Mouse (Mus musculus): ENCODE results near the gene Ung.

Gene Ung

DNA sequence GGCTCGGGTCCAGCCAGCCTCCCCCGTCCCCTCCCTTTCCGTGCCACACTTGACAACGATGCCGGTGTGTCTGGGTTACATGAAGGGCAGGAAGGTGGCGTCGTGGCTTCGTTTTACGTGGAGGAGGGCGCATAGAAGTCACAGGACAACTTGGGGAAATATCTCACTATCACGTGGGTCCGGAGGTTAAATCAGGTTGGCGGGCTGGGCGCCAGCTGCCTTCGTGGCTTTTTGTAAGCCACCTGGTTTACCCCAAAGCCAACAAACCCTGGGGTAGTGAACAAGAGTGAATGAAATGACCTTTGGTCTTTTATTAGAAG, 1.3 kb downstream of the Ung start:
- peak; percentile 54 for DNase-seq

- DNase-seq = no peak
Measured at GRCm38 (mm10) chr5:114132841-114133240, 2.7 kb downstream of the Ung start.

- peak; percentile 83 for DNase-seq
Measured at GRCm38 (mm10) chr5:114134091-114134534, 3.9 kb downstream of the Ung start.

DNA sequence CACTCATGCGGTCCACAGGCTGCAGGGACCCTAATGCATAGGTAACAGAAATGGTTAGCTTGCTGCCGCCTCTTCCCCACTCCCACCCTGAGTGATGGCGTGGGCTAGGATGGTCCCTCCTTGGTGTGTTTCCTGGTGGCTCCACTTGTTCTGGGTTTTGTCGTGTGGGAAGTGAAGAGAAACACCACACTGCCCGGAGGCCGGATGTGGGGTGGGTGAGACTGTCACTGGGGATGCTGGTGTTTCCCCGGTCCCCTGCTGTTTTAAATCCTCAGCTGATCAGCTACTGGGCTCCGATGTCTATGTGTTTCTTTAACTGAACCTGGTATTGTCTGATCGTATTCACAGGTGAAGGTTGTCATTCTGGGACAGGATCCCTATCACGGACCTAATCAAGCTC, 5.3 kb downstream of the Ung start:
- DNase-seq = no peak

DNA sequence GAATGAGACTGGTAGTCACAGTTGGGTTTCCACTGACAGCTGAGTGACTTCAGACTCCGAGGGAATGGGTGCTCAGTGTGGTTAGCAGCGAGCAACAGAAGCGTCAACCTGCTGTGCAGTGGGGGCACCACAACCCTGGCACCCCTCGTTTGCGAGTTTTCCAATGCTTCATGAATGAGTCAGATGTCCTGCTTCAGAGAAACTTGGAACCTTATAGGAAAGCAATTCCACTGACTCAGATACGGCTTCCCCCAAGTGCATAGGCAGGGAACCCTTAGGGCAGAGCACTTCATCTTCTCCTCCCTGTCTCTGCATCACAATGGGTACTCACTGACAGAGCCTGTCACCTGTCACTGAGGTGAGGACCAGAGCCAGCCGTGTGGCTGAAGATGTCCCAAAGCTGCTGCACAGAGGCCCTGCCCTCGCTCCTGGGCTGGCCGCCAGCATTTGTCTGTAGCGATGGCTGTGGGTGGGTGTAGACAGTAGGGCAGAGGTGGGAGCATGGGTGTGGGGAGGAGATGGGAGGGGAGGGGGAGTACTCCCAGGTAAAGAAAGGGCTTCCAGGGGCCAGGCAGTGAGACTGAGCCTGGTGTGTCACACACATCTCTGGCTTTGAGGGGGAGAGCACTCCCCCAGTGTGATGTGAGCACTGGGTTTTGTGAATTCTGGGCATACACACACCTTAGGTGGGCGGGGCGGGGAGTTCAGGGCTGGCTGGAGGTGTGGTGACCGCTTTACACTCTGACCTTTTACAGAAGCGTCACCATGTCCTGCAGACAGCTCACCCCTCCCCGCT, 7.5 kb downstream of the Ung start:
- DNase-seq = no peak

- peak; percentile 68 for DNase-seq
Measured at GRCm38 (mm10) chr5:114138277-114139164, 8.3 kb downstream of the Ung start.

GRCm38 (mm10) chr5:114139175-114139574, 9.0 kb downstream of the Ung start:
- DNase-seq = peak; percentile 94

- DNase-seq = no peak
Measured at GRCm38 (mm10) chr5:114146028-114146888, 16.1 kb downstream of the Ung start, which contains the start of gene Acacb. Gene Acacb, plus strand, starts transcription at chr5:114146535.

DNA sequence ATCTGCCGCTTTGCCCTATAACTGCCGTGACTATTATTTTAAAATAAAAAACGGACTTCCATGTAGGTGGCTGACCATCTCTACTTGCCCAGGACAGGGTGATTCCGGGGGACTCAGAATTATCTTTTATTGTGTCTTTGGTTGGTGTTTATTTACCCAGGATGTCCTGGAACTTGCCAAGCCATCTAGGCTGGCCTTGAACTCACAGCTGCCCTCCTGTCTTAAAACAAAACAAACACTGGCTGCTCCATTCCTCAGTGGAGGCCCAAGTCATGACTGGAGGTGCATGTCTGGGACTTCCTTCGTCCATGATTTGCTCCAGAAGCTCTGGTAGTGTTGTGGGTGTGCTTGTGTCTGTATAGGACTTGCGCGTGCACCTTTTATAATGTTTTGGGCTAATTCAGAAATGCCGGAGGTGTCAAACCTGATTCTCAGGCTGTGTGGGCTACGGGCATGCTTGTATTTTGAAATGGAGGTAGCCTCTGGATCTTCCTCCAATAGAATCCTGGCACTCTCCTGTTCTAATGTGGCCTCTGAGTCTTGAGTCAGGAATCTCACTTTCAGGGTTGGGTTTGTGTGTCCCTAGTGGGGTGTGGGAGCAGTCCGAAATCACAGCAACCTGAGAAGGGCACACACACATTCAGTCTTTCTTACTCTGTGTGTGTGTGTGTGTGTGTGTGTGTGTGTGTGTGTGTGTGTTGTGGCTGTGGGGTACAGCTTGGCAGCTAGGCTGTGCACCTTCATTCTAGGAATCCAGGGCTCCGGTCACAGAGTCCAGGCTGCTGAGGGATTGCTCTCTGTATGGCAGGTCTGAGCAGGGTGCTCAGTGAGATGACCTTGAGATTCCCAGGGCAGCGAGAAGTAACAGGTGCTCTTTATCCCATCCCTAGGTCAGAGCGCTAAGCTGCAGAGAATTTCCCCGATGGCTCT, 17.1 kb downstream of the Ung start:
- DNase-seq = no peak

GRCm38 (mm10) chr5:114152359-114153092, 22.3 kb downstream of the Ung start:
- no peak for DNase-seq

DNA sequence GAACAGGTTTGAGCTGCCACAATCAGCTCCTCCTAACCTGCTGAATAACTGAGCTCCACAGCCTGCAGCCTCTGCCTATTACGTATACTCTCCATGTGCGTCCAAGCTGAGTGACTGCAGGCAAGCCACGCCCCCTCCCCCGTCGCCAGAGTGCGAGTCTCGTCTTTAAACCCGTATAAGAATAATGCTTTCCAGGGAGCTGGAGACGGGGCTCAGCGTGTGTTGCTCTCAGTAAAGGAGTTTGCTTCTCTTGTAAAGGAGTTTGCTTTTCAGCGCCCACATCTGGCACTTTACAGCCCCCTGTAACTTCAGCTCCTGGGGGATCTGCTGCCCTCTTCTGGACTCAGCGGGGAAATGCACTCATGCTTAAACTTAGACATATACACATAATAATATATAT, 23.3 kb downstream of the Ung start:
- DNase-seq = no peak

DNA sequence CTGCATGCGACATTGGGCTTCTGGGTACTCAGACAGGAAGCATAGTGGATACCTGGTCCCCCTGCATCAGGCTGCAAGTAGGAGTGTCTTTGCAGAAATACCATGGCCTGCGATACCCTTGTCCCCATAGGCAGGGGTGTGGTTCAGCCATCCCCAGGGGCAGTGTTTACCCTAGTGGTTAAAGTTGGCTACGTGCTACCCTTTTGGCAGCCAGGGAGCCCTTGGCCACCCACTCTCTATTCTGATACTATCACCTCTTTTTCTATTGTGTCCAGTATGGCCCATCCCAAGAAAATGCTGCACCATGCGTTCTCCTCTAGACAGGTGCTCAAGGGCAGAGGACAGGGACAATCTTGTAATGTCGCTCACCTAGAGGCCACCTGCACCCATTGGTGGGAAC, 24.6 kb downstream of the Ung start:
- DNase-seq = no peak

DNA sequence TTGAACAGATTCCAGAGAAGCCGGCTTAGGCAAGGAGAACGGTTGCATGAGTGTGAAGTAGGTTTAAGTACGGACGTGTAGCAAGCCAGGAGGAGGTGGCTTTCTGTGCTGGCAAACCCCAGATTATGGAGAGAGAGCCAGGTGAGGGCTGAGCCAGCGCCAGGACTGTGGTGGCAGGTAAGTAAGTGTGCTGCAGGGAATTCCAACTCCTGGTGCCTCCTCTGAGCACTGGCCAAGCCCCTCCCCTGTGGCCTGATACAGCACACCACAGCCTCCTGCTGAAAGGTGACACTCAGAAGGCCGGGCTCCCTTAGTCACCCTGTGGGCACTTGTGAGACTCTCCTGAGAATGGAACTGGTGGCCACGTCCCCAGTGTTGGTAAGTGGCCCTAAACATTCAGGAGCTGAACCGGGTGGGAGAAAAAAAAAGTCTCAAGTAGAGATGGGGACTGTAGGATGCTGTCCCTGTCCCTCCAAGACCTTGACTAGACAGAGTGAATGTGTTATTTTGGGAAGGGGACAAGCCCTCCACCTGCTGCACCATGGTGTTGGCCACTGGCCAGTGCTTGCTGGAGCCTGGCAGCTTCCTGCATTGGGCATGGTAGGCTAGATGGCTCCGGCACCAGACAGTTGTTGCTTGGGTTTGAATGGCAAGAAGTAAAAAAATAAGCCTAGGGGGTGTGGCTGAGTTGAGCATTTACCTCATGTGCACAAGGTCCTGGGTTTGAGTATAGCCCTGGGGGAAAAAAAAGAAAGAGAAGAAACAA, 25.2 kb downstream of the Ung start:
- peak; percentile 45 for DNase-seq

- DNase-seq = peak; percentile 36
Measured at GRCm38 (mm10) chr5:114157236-114157635, 27.1 kb downstream of the Ung start.

DNA sequence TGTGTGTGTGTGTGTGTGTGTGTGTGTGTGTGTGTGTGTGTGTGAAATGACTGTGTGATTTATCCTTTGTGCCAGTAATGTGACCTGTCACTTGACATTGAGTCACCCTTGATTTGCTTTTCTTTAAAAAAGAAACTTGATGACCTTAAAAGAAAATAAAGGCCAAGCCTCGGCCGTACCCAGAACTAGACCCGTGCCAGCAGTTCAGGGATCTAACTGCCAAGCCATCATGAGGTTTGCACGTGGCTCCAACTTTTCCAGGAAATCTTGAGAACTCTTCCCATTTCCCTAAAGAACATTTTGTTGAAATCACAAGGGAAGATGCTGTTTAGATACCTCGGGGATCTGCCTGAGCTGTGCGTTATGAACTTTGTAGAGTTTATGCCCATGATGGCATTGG, 31.2 kb downstream of the Ung start:
- no peak for DNase-seq

GRCm38 (mm10) chr5:114162106-114162815, 32.1 kb downstream of the Ung start:
- DNase-seq = no peak

- DNase-seq = no peak
Measured at GRCm38 (mm10) chr5:114163117-114163696, 33.0 kb downstream of the Ung start.

- no peak for DNase-seq
Measured at GRCm38 (mm10) chr5:114170345-114170744, 40.2 kb downstream of the Ung start.

DNA sequence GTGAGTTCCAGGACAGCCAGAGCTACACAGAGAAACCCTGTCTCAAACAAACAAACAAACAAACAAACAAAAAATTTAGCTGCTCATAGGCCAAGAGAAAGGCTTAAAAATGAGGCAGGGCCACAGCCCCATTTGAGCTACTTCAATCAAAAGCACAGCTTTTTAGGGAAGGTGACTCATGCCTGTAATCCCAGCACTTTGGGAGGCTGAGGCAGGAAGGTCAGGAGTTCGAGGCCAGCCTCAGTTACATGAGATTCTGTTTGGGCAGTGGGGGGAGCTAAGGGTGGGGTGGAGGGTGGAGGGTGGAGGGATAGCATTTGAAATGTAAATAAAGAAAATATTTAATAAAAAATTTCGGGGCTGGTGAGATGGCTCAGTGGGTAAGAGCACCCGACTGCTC, 42.8 kb downstream of the Ung start:
- DNase-seq = no peak
